Mouse (Mus musculus): ENCODE measurements around the gene Klhdc8a. TPM values are rescaled to one million over a fixed set of nuclear protein-coding genes. Genes with fewer than 3 reads are reported as not detected.
A peak's percentile ranks its signal among the peaks of the same experiment; 100 is the strongest.

Klhdc8a gene
- polyA plus RNA-seq, 1 experiment from 2014 or later: 5.4 TPM

GRCm38 (mm10) chr1:132292318-132293129, 5.9 kb upstream of the Klhdc8a start:
- ATAC-seq (ENCODE audit: low FRiP score): no peak
- Histone ChIP-seq H3K36me3 (no peaks in the 10 kb centered on the region), H3K4me2 (no peak overlapping the region), H3K9me3 (no peaks in the 10 kb centered on the region), H3K4me1 (replicated peaks) (peaks cover 78% of the 10 kb centered on the region), H3K4me3 (no peak overlapping the region), H3K27me3 (0 out of 2 replicates have a peak, but pooled peaks cover 10% of the 10 kb centered on the region), H3K27ac (peak overlapping the region; percentile 75), H3K9ac (no peak overlapping the region)
- WGBS: 44% methylated on average over 21 of the region's 21 CpGs

DNA sequence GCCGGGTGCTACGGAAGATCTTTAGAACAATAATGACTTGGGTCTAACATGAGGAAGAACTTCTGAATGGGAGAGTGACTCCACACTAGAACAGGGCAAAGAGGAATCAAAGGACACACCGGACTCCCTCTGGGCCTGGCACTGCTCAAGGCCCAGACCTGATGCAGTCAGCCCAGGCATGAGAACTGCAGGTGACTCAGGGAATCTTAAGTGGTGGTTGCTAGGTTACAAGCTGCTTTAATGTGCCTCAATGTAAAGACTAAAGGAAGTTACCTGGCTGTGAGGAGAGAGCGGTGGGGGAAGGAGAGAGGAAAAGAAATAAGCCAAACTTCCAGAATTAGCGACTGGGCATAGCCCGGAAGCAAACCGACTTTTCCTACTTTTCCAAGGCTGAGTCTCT, 2.9 kb upstream of the Klhdc8a start:
- Histone ChIP-seq H3K9ac (no peak overlapping the region), H3K4me3 (no peak overlapping the region), H3K27ac (no peak overlapping the region), H3K36me3 (no peaks in the 10 kb centered on the region), H3K4me1 (replicated peaks) (peaks cover 77% of the 10 kb centered on the region), H3K9me3 (no peaks in the 10 kb centered on the region), H3K27me3 (peaks cover 19% of the 10 kb centered on the region), H3K4me2 (no peak overlapping the region)
- ATAC-seq (ENCODE audit: low FRiP score): no peak
- WGBS: 72% methylated on average over 7 of the region's 7 CpGs

DNA sequence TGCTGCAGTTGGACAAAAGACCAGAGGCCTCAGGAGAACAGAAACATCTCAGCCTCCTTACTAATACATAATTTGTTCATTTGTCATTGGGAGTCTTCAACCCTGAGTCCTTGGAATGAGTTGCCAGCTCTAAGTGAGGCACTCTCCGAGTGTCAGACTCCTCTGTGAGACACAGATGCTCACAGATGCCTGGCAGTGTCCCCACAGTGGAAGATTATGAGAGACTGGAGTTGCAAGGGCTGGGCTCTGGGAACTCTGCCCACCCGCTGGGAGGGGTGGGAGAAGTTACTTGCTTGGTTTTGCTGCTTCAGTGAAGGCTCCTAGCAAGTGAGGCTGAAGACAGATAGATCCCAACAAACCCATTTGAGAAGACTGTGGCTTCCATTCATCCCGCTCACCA, 2.4 kb upstream of the Klhdc8a start:
- peaks cover 73% of the 10 kb centered on the region for H3K4me1 ChIP-seq (replicated peaks)
- no peak overlapping the region for H3K4me2 ChIP-seq
- no peak for ATAC-seq (ENCODE audit: low FRiP score)
- no peak overlapping the region for H3K9ac ChIP-seq
- 60% methylated on average over 3 of the region's 3 CpGs for WGBS
- no peak overlapping the region for H3K4me3 ChIP-seq
- H3K36me3 ChIP-seq: no peaks in the 10 kb centered on the region
- peaks cover 19% of the 10 kb centered on the region for H3K27me3 ChIP-seq
- H3K9me3 ChIP-seq: no peaks in the 10 kb centered on the region
- no peak overlapping the region for H3K27ac ChIP-seq

DNA sequence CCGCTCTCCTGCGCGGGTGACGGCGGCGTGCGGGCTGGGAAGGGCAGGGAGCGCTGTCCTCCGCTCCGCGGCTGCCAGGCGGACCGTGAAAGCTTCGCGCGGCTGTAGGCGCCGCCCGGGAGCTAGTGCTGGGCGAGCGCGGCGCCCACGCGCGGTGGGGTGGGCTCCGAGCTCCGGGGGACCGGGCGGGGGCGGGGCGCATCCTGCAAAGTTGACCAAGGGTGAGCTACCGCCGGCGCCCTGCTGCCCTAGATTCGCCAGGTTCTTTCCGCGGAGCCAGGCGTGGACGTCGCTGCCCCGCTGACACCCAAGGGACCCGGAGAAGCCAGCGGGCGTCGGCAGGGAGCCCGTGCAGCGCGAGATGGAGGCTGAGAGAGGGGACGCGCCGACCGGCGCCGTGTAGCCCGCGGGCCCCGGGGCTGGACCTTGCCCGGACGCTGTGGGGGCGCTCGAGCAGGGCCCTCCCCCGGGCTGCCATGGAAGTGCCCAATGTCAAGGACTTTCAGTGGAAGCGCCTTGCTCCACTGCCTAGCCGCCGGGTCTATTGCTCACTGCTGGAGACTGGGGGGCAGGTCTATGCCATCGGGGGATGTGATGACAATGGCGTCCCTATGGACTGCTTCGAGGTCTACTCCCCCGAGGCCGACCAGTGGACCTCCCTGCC, 507 bp downstream of the Klhdc8a start:
- Histone ChIP-seq H3K9me3 (no peaks in the 10 kb centered on the region), H3K9ac (peak overlapping the region; percentile 84), H3K4me1 (replicated peaks) (peaks cover 63% of the 10 kb centered on the region), H3K4me3 (peak overlapping the region; percentile 64), H3K4me2 (peak overlapping the region; percentile 95), H3K27me3 (peaks cover 25% of the 10 kb centered on the region), H3K27ac (peak overlapping the region; percentile 86), H3K36me3 (no peaks in the 10 kb centered on the region)
- ATAC-seq (ENCODE audit: low FRiP score): peak; percentile 76
- under 1% methylated on average over 54 of the region's 71 CpGs for WGBS

GRCm38 (mm10) chr1:132299744-132300143, 1.3 kb downstream of the Klhdc8a start:
- H3K9ac ChIP-seq: peak overlapping the region; percentile 84

DNA sequence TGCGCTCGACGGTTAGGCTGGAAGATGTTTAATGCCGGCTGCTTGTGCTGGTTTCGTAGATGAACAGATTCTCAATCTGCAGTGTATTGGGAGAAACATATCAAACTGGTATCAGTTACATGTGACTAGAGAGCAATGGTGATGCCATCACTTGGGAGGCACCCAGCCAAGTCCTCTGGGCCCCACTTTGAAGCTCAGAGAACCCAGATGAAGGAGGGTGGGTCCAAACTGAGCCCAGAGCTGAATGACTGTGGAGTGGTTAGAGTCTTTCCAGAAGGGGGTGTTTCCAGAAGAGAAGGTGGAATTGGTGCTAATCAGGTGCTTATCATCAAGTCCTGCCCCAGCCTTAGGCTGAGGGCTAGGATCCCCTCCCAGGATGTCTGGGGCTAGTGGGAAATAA, 2.8 kb downstream of the Klhdc8a start:
- Histone ChIP-seq H3K36me3 (0 out of 2 replicates have a peak, but pooled peaks cover 6% of the 10 kb centered on the region), H3K4me1 (replicated peaks) (peaks cover 53% of the 10 kb centered on the region), H3K9me3 (no peaks in the 10 kb centered on the region), H3K4me2 (peak overlapping the region; percentile 95), H3K4me3 (no peak overlapping the region), H3K9ac (no peak overlapping the region), H3K27ac (no peak overlapping the region), H3K27me3 (peaks cover 18% of the 10 kb centered on the region)
- WGBS: 71% methylated on average over 5 of the region's 5 CpGs
- ATAC-seq (ENCODE audit: low FRiP score): no peak

More at GRCm38 (mm10) chr1:132299744-132300143, 1.3 kb downstream of the Klhdc8a start:
- 0 out of 2 replicates have a peak, but pooled peaks cover 3% of the 10 kb centered on the region for H3K36me3 ChIP-seq
- 84% methylated on average over 5 of the region's 5 CpGs for WGBS
- H3K9me3 ChIP-seq: no peaks in the 10 kb centered on the region
- peaks cover 25% of the 10 kb centered on the region for H3K27me3 ChIP-seq
- ATAC-seq (ENCODE audit: low FRiP score): no peak
- no peak overlapping the region for H3K27ac ChIP-seq
- peak overlapping the region; percentile 95 for H3K4me2 ChIP-seq
- peaks cover 63% of the 10 kb centered on the region for H3K4me1 ChIP-seq (replicated peaks)
- H3K4me3 ChIP-seq: peak overlapping the region; percentile 64

- H3K4me2 ChIP-seq: no peak overlapping the region
- H3K9me3 ChIP-seq: no peaks in the 10 kb centered on the region
Observed at GRCm38 (mm10) chr1:132302341-132302866, 4.0 kb downstream of the Klhdc8a start.

DNA sequence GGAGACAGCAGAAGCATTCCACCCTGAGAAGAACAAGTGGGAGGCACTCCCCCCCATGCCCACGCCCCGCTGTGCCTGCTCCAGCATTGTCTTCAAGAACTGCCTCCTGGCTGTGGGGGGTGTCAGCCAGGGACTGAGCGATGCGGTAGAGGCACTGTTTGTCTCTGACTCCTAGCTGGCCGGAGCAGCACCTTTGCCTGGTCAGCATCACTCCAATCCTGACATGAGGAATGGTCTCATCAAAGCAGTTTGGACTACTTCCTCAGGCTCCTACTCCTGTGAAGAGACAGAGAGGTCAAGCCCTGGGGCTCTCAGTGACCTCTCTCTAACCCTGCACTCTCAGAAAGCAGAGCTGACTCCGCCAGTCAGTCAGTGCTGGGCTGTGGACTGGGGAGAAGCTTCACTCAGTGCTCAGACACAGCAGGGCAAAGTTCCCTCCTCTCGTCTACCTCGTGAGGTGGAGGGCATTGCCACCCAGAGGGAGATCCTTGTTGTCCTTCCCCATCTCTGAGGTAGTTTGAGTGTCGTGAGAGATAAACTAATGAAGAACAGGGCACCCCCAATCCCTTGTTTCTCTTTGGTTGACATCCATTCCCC, 6.3 kb downstream of the Klhdc8a start:
- Histone ChIP-seq H3K36me3 (0 out of 2 replicates have a peak, but pooled peaks cover 6% of the 10 kb centered on the region), H3K9me3 (no peaks in the 10 kb centered on the region), H3K4me2 (no peak overlapping the region), H3K4me1 (replicated peaks) (peaks cover 19% of the 10 kb centered on the region), H3K27ac (no peak overlapping the region), H3K4me3 (no peak overlapping the region), H3K9ac (no peak overlapping the region), H3K27me3 (peaks cover 11% of the 10 kb centered on the region)
- ATAC-seq (ENCODE audit: low FRiP score): no peak
- WGBS: 25% methylated on average over 9 of the region's 9 CpGs

More at GRCm38 (mm10) chr1:132302341-132302866, 4.0 kb downstream of the Klhdc8a start:
- no peak overlapping the region for H3K9ac ChIP-seq
- no peak overlapping the region for H3K4me3 ChIP-seq
- no peak overlapping the region for H3K27ac ChIP-seq
- peaks cover 41% of the 10 kb centered on the region for H3K4me1 ChIP-seq (replicated peaks)
- WGBS: 85% methylated on average over 9 of the region's 9 CpGs
- ATAC-seq (ENCODE audit: low FRiP score): no peak
- peaks cover 17% of the 10 kb centered on the region for H3K27me3 ChIP-seq
- H3K36me3 ChIP-seq: 0 out of 2 replicates have a peak, but pooled peaks cover 6% of the 10 kb centered on the region

GRCm38 (mm10) chr1:132306160-132306559, 7.7 kb downstream of the Klhdc8a start:
- Histone ChIP-seq H3K4me2 (no peak overlapping the region), H3K36me3 (0 out of 2 replicates have a peak, but pooled peaks cover 6% of the 10 kb centered on the region), H3K4me3 (no peak overlapping the region), H3K27ac (no peak overlapping the region), H3K27me3 (peaks cover 8% of the 10 kb centered on the region; the same call in 1 of the 2 replicates), H3K4me1 (replicated peaks) (peaks cover 10% of the 10 kb centered on the region; the same call in 1 of the 2 replicates), H3K9ac (no peak overlapping the region), H3K9me3 (no peaks in the 10 kb centered on the region)
- ATAC-seq (ENCODE audit: low FRiP score): no peak
- WGBS: 40% methylated on average over 4 of the region's 4 CpGs

- H3K4me3 ChIP-seq: no peak overlapping the region
- 0 out of 2 replicates have a peak, but pooled peaks cover 6% of the 10 kb centered on the region for H3K36me3 ChIP-seq
- H3K9me3 ChIP-seq: no peaks in the 10 kb centered on the region
- 21% methylated on average over 4 of the region's 4 CpGs for WGBS
- H3K27me3 ChIP-seq: 0 out of 2 replicates have a peak, but pooled peaks cover 6% of the 10 kb centered on the region
- no peak overlapping the region for H3K9ac ChIP-seq
- H3K27ac ChIP-seq: no peak overlapping the region
- H3K4me1 ChIP-seq (replicated peaks): peaks cover 4% of the 10 kb centered on the region; the same call in 1 of the 2 replicates
- no peak for ATAC-seq (ENCODE audit: low FRiP score)
- no peak overlapping the region for H3K4me2 ChIP-seq
Observed at GRCm38 (mm10) chr1:132306808-132307207, 8.4 kb downstream of the Klhdc8a start.

GRCm38 (mm10) chr1:132307962-132308361, 9.5 kb downstream of the Klhdc8a start:
- H3K4me3 ChIP-seq: no peak overlapping the region
- no peak for ATAC-seq (ENCODE audit: low FRiP score)
- no peak overlapping the region for H3K4me2 ChIP-seq
- H3K36me3 ChIP-seq: 0 out of 2 replicates have a peak, but pooled peaks cover 6% of the 10 kb centered on the region
- 84% methylated on average over 6 of the region's 6 CpGs for WGBS
- no peaks in the 10 kb centered on the region for H3K9me3 ChIP-seq
- H3K27me3 ChIP-seq: no peaks in the 10 kb centered on the region
- no peak overlapping the region for H3K9ac ChIP-seq
- H3K4me1 ChIP-seq (replicated peaks): no peaks in the 10 kb centered on the region; the same call in 1 of the 2 replicates
- no peak overlapping the region for H3K27ac ChIP-seq

GRCm38 (mm10) chr1:132308674-132309073, 10.2 kb downstream of the Klhdc8a start:
- H3K27ac ChIP-seq: no peak overlapping the region
- ATAC-seq (ENCODE audit: low FRiP score): no peak
- H3K9ac ChIP-seq: no peak overlapping the region
- no peaks in the 10 kb centered on the region; the same call in 1 of the 2 replicates for H3K4me1 ChIP-seq (replicated peaks)
- WGBS: 97% methylated on average over 7 of the region's 7 CpGs
- 0 out of 2 replicates have a peak, but pooled peaks cover 6% of the 10 kb centered on the region for H3K36me3 ChIP-seq
- no peak overlapping the region for H3K4me3 ChIP-seq
- no peaks in the 10 kb centered on the region for H3K9me3 ChIP-seq
- no peak overlapping the region for H3K4me2 ChIP-seq
- H3K27me3 ChIP-seq: no peaks in the 10 kb centered on the region
